Mouse (Mus musculus): ENCODE measurements at regions not wholly inside any gene's neighbourhood (a gene's known extent, or its start where the extent isn't known, plus 50 kb on each side); places are given as distances from the start of the nearest gene placed in this dataset.

- no peaks in the 10 kb centered on the region for H3K36me3 ChIP-seq (replicated peaks in 1 of 2; ENCODE audit: control insufficient read depth in 1 of 2, insufficient read depth in 1 of 2, low read length in 1 of 2)
- H3K79me2 ChIP-seq (replicated peaks; ENCODE audit: control insufficient read depth, extremely low read depth, insufficient read depth, poor library complexity, severe bottlenecking), result no peaks in the 10 kb centered on the region
- H3K4me3 ChIP-seq (replicated peaks in 1 of 3; ENCODE audit: low read depth in 2 of 3, low read length in 2 of 3, poor library complexity in 1 of 3), result no peak overlapping the region
- TF ChIP-seq EP300 (IDR thresholded peaks at IDR 0.05; ENCODE audit: low read length) (no peak), SMC3 (IDR thresholded peaks at IDR 0.05; ENCODE audit: low read depth, low read length) (peak; percentile 27), CTCF (conservative IDR thresholded peaks at IDR 0.05 in 1 of 2, IDR thresholded peaks at IDR 0.05 in 1 of 2; ENCODE audit: low read depth in 2 of 2, low read length in 2 of 2) (peak in 1 of 2 experiments; percentile 29; a peak in 2 of 4 replicates)
- peaks cover 5 to 16% of the 10 kb centered on the region in 2 experiments for H3K4me1 ChIP-seq (ENCODE audit: control insufficient read depth in 1 of 2, insufficient read depth in 2 of 2)
- H3K9me3 ChIP-seq (replicated peaks; ENCODE audit: low read length), result peaks cover 5% of the 10 kb centered on the region
- no peak for DNase-seq (ENCODE audit: extremely low read depth)
- in situ Hi-C loops (cut with MboI; ENCODE audit: low pct_ligation_motif_present, low pct_unique_long_range_greater_than_20kb, low sequenced_read_pairs) (no loop called here), dilution Hi-C loops (cut with MboI; ENCODE audit: extremely low pct_ligation_motif_present, extremely low pct_unique_long_range_greater_than_20kb, low sequenced_read_pairs) (no loop called here)
- no peak overlapping the region for H3K27ac ChIP-seq (ENCODE audit: insufficient read depth, low read depth)
- H3K4me2 ChIP-seq (ENCODE audit: insufficient read depth, low read depth, poor library complexity, severe bottlenecking), result no peak overlapping the region
- H3K27me3 ChIP-seq (replicated peaks), result no peaks in the 10 kb centered on the region
- no peak overlapping the region for H3K9ac ChIP-seq (ENCODE audit: insufficient read depth, low read depth)
Measured at GRCm38 (mm10) chr6:120597887-120598286, 66.8 kb upstream of the Hdhd5 start.

- TF ChIP-seq CHD2 (IDR thresholded peaks at IDR 0.05; ENCODE audit: low read length) (no peak), BHLHE40 (IDR thresholded peaks at IDR 0.05; ENCODE audit: low read depth, low read length) (no peak), RAD21 (IDR thresholded peaks at IDR 0.05; ENCODE audit: low read depth, low read length) (no peak)
- Histone ChIP-seq H3K27me3 (replicated peaks) (no peaks in the 10 kb centered on the region), H3K4me3 (replicated peaks in 1 of 3; ENCODE audit: low read depth in 2 of 3, low read length in 2 of 3, poor library complexity in 1 of 3) (no peak overlapping the region), H3K36me3 (replicated peaks in 1 of 2; ENCODE audit: control insufficient read depth in 1 of 2, insufficient read depth in 1 of 2, low read length in 1 of 2) (no peaks in the 10 kb centered on the region), H3K9ac (ENCODE audit: insufficient read depth, low read depth) (no peak overlapping the region), H3K9me3 (replicated peaks; ENCODE audit: low read length) (peaks cover 4% of the 10 kb centered on the region), H3K4me1 (ENCODE audit: control insufficient read depth in 1 of 2, insufficient read depth in 2 of 2) (peaks cover 14 to 28% of the 10 kb centered on the region in 2 experiments), H3K4me2 (ENCODE audit: insufficient read depth, low read depth, poor library complexity, severe bottlenecking) (no peak overlapping the region), H3K79me2 (replicated peaks; ENCODE audit: control insufficient read depth, extremely low read depth, insufficient read depth, poor library complexity, severe bottlenecking) (no peaks in the 10 kb centered on the region), H3K27ac (ENCODE audit: insufficient read depth, low read depth) (no peak overlapping the region)
- dilution Hi-C loops (cut with MboI; ENCODE audit: extremely low pct_ligation_motif_present, extremely low pct_unique_long_range_greater_than_20kb, low sequenced_read_pairs) (no loop called here), in situ Hi-C loops (cut with MboI; ENCODE audit: low pct_ligation_motif_present, low pct_unique_long_range_greater_than_20kb, low sequenced_read_pairs) (no loop called here)
- DNase-seq (ENCODE audit: extremely low read depth), result no peak
Measured at GRCm38 (mm10) chr6:120596717-120597116, 65.6 kb upstream of the Hdhd5 start.

GRCm38 (mm10) chr6:120594463-120594862 lies 63.3 kb upstream of the Hdhd5 start:
- TF ChIP-seq GABPA (IDR thresholded peaks at IDR 0.05; ENCODE audit: insufficient replicate concordance, low read depth, low read length) (no peak), ETS1 (conservative IDR thresholded peaks at IDR 0.05; ENCODE audit: low read depth, low read length) (no peak), MEF2A (IDR thresholded peaks at IDR 0.05; ENCODE audit: borderline replicate concordance, low read depth, low read length) (no peak), EP300 (IDR thresholded peaks at IDR 0.05; ENCODE audit: low read length) (no peak), ELF1 (IDR thresholded peaks at IDR 0.05; ENCODE audit: low read depth, low read length) (no peak), RAD21 (IDR thresholded peaks at IDR 0.05; ENCODE audit: low read depth, low read length) (no peak), IRF4 (IDR thresholded peaks at IDR 0.05; ENCODE audit: low read depth, low read length) (no peak), UBTF (IDR thresholded peaks at IDR 0.05; ENCODE audit: low read depth, low read length) (no peak)
- Histone ChIP-seq H3K4me1 (ENCODE audit: control insufficient read depth in 1 of 2, insufficient read depth in 2 of 2) (peaks cover 19 to 44% of the 10 kb centered on the region in 2 experiments), H3K27ac (ENCODE audit: insufficient read depth, low read depth) (no peak overlapping the region), H3K79me2 (replicated peaks; ENCODE audit: control insufficient read depth, extremely low read depth, insufficient read depth, poor library complexity, severe bottlenecking) (no peaks in the 10 kb centered on the region), H3K4me2 (ENCODE audit: insufficient read depth, low read depth, poor library complexity, severe bottlenecking) (no peak overlapping the region), H3K9me3 (replicated peaks; ENCODE audit: low read length) (no peaks in the 10 kb centered on the region), H3K9ac (ENCODE audit: insufficient read depth, low read depth) (no peak overlapping the region), H3K36me3 (replicated peaks in 1 of 2; ENCODE audit: control insufficient read depth in 1 of 2, insufficient read depth in 1 of 2, low read length in 1 of 2) (no peaks in the 10 kb centered on the region), H3K27me3 (replicated peaks) (no peaks in the 10 kb centered on the region), H3K4me3 (replicated peaks in 1 of 3; ENCODE audit: low read depth in 2 of 3, low read length in 2 of 3, poor library complexity in 1 of 3) (no peak overlapping the region)
- in situ Hi-C loops (cut with MboI; ENCODE audit: low pct_ligation_motif_present, low pct_unique_long_range_greater_than_20kb, low sequenced_read_pairs) (no loop called here), dilution Hi-C loops (cut with MboI; ENCODE audit: extremely low pct_ligation_motif_present, extremely low pct_unique_long_range_greater_than_20kb, low sequenced_read_pairs) (no loop called here)
- no peak for DNase-seq (ENCODE audit: extremely low read depth)

Measured in CH12.LX (cell line).